Mouse (Mus musculus) mature B cell (primary cell): ENCODE results near the gene Olfr348.

Source experiments
- in situ Hi-C: fragments of 300-500 bp; cut with MboI; formaldehyde crosslinking; loops from 2 replicates; pipeline ENCODE4 v1.14.3; 2019

Gene Olfr348

DNA sequence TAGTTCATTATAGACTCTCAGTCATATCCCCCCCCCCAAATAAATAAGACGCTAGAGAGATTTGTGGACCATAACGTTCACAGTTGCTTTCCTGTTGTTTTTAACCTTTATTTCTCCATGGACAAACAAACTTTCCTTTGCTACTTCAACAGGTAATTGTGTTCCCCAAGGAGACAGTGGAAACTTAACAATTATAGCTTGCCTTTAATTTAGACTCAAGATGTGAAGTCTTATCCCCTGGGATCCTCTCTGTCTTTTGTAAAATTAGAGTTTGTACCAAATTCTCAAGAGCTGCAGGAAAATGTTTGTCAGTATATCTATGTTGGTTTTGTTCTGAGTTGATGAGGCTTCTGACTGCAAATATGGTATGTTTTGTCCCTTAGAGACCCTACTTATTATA is at the start of gene Olfr348:
Gene Olfr348, plus strand, starts transcription at position 301 of the 400 bp plus-strand sequence.
- in situ Hi-C loops: no loop called here

- in situ Hi-C loops: no loop called here
Observed at GRCm38 (mm10) chr2:36736226-36736625, 47.9 kb upstream of the Olfr348 start.

DNA sequence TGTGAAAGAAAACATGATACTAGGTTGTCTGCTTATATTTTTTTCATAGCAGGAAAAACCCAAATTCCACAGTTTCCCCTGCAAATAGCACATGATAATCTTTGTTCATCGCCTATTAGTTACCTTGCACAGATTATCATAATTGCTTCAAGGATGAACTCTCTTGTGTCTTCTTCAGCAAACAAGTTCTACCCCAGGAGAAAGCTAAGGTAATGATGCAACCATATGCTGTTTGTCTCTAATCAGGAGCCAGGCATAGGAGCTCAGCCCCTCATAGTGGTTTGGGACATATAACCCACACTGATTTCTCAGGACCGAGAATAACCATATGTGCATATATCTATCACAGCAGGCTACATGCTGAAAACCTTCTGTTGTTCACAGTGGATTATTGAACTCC is 6.2 kb downstream of the Olfr348 start, which contains the start of gene Olfr50:
Gene Olfr50, plus strand, starts transcription at position 301 of the 400 bp plus-strand sequence.
- in situ Hi-C loops: no loop called here

DNA sequence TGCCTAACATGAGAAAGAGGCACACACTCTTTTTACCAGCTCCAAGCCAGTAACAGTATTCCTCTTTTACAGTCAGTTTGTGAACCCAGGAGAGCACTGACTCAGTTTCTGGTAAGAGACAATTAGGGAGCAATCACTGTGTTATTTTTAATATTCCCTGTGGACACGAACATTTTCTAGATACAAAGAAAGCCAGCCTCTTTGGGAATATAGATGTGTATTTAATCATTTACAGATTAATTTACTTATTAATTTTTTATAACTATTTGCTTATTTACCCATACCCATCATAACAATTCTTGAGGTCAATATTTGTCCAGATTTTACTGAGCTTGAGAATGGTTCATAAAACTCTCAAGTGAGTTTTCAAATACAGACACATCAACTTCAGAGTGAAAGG is 32.9 kb downstream of the Olfr348 start, which contains the start of gene Olfr3:
Gene Olfr3, minus strand, starts transcription at position 101 of the 400 bp plus-strand sequence.
- in situ Hi-C loops: no loop called here
